Mouse (Mus musculus) kidney, adult 8-10 months (tissue): ENCODE data around the gene Dram1.

Experiments
- DNase-seq, 2 experiments: peaks; one replicate each; pipeline ENCODE4 v3.0.0; 2022

Dram1 gene

GRCm38 (mm10) chr10:88281699-88282098 lies 97.2 kb downstream of the Dram1 start:
- no peak for DNase-seq

GRCm38 (mm10) chr10:88274045-88274444 lies 104.8 kb downstream of the Dram1 start:
- no peak for DNase-seq
